Mouse (Mus musculus) cortical plate, adult 2 months (tissue): ENCODE data around the gene Rxra.

ENCODE experiments used
- CTCF ChIP-seq: fragments of 200-500 bp; IDR thresholded peaks from 2 replicates; pipeline ENCODE4 v1.5.1; 2011; ENCODE audit warnings: mild to moderate bottlenecking, control low read depth, low read length; ENCODE audit not compliant: insufficient read depth; ENCODE audit errors: extremely low read depth
- POLR2A ChIP-seq: fragments of 200-500 bp; IDR thresholded peaks from 2 replicates; pipeline ENCODE4 v1.6.1; 2011; ENCODE audit warnings: mild to moderate bottlenecking, low read length, control low read depth; ENCODE audit not compliant: insufficient read depth; ENCODE audit errors: extremely low read depth

DNA sequence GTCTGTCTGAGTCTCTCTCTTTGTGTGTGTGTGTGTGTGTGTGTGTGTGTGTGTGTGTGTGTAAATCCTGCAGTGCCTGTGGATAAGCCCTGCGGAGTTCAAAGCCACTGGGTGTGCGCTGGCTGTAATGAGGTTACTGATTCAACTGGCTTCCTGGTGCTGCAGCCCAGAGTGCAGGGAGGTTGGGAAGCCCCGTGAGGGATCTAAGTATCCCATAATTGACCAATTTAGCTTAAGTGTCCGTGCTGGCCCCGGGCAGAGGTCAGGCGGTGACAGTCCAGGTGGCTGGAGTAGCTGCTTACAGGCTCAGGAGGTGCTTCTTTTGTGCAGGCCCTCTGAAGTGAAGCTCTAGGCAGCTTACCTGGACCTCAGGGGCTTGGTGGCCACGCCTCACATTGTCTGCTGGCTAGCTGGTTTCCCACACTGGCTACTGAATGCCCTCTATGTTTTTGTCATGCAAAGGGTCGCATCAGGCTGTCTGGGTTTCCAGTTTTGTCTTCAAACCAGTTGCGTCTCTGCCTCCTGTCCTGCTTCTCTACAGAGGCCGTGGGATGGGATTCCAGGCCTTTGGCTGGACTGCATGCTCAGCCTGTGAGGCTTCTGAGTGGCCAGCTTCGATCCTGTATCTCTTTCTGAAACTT lies 7.9 kb downstream of the Rxra start:
- no peak for TF ChIP-seq POLR2A
- no peak for TF ChIP-seq CTCF
